ENCODE assay signal across 8 mouse cellular contexts in genomic region chrX:168794974-168795858, GRCm38 (mm10). TPM values are rescaled to one million over a fixed set of nuclear protein-coding genes. Genes with fewer than 3 reads are reported as not detected.
A peak's percentile ranks its signal among the peaks of the same experiment; 100 is the strongest.
DNase-seq lines count a peak whose midpoint lies in the region; ATAC-seq and TF ChIP-seq lines count a peak whose summit lies in the region.

Arhgap6 (plus strand) TSS chrX:168795099.

- TF ChIP-seq CTCF in E14TG2a.4 (conservative IDR thresholded peaks at IDR 0.05; ENCODE audit: low read length), result no peak

- no peak within 1 kb of the TSS; the same call in 1 of the 2 replicates for H3K9ac ChIP-seq in forebrain, embryonic 15.5 days (replicated peaks)
- H3K9ac ChIP-seq in limb, embryonic 12.5 days (replicated peaks), result peak within 1 kb of the TSS; percentile 55

- no peaks in the 10 kb centered on the region for H3K36me3 ChIP-seq in E14TG2a.4 (ENCODE audit: insufficient read depth, low read length)
- H3K36me3 ChIP-seq in forebrain, embryonic 15.5 days, result no peaks in the 10 kb centered on the region
- H3K36me3 ChIP-seq in limb, embryonic 12.5 days, result no peaks in the 10 kb centered on the region

- 15% methylated on average over 42 of the region's 48 CpGs for WGBS in forebrain, embryonic 15.5 days
- WGBS in limb, embryonic 12.5 days, result 16% methylated on average over 44 of the region's 48 CpGs

- peak; percentile 5 to 19 for DNase-seq in adrenal gland, adult 18-20 months (ENCODE audit: low spot score in 2 of 2)
- peak; percentile 26 to 34 for DNase-seq in heart, postnatal 36 days
- DNase-seq in mesoderm, embryonic 11.5 days (ENCODE audit: low read depth, low spot score), result peak; percentile 30
- DNase-seq in urinary bladder, adult 2 months (ENCODE audit: low spot score), result peak; percentile 25
- DNase-seq in right cerebral cortex, postnatal 36 days (ENCODE audit: low spot score in 2 of 2), result no peak

- H3K4me1 ChIP-seq in E14TG2a.4 (replicated peaks; ENCODE audit: low read depth, low read length), result no peaks in the 10 kb centered on the region
- H3K4me1 ChIP-seq in forebrain, embryonic 15.5 days, result peaks cover 4% of the 10 kb centered on the region; the same call in 1 of the 2 replicates
- H3K4me1 ChIP-seq in limb, embryonic 12.5 days (replicated peaks), result no peaks in the 10 kb centered on the region

- ATAC-seq in forebrain, embryonic 15.5 days (replicated peaks), result peak; percentile 68
- ATAC-seq in limb, embryonic 12.5 days (ENCODE audit: insufficient number of reproducible peaks, insufficient read depth, low FRiP score, low TSS enrichment, low read depth), result peak; percentile 71

- H3K9me3 ChIP-seq in E14TG2a.4 (ENCODE audit: low read length), result no peaks in the 10 kb centered on the region
- no peaks in the 10 kb centered on the region for H3K9me3 ChIP-seq in forebrain, embryonic 15.5 days
- H3K9me3 ChIP-seq in limb, embryonic 12.5 days, result no peaks in the 10 kb centered on the region

- H3K27ac ChIP-seq in forebrain, embryonic 15.5 days (replicated peaks), result no peak within 1 kb of the TSS
- no peak within 1 kb of the TSS for H3K27ac ChIP-seq in limb, embryonic 12.5 days

- intact Hi-C loops in heart, postnatal 36 days (cut with DNase I), result loop anchor here (5.0 kb wide), 2 partner anchors 123 to 137 kb away; partner anchors contain the start of gene Msl3

- peaks cover 23% of the 10 kb centered on the region for H3K27me3 ChIP-seq in E14TG2a.4 (ENCODE audit: insufficient read depth, low read length)
- peaks cover 21% of the 10 kb centered on the region for H3K27me3 ChIP-seq in forebrain, embryonic 15.5 days
- H3K27me3 ChIP-seq in limb, embryonic 12.5 days, result peaks cover 54% of the 10 kb centered on the region

- peak within 1 kb of the TSS; percentile 85 for H3K4me2 ChIP-seq in forebrain, embryonic 15.5 days (replicated peaks)
- H3K4me2 ChIP-seq in limb, embryonic 12.5 days, result peak within 1 kb of the TSS; percentile 76

- peak within 1 kb of the TSS; percentile 63 for H3K4me3 ChIP-seq in E14TG2a.4 (replicated peaks; ENCODE audit: low read length)
- H3K4me3 ChIP-seq in forebrain, embryonic 15.5 days, result peak within 1 kb of the TSS; percentile 43
- peak within 1 kb of the TSS; percentile 46 for H3K4me3 ChIP-seq in limb, embryonic 12.5 days (replicated peaks)

RNA-seq across cellular contexts. Expression of gene Arhgap6, which starts in this region (rescaled TPM):
- total RNA-seq in adrenal gland, adult 18-20 months (2021), result 1 to 10 TPM; 1.7 to 2.6 TPM
- polyA plus RNA-seq in forebrain, embryonic 15.5 days (2015; fragmentation: Nextera tagmentation; extraction: Ambion mirVana), result 0.46 and 0.59 TPM in 2 replicates
- total RNA-seq in heart, postnatal 36 days (2021), result 1 to 10 TPM; 3.2 to 3.3 TPM
- polyA plus RNA-seq in limb, embryonic 12.5 days (2016; fragmentation: Nextera tagmentation; extraction: Ambion mirVana), result 1.3 and 1.8 TPM in 2 replicates
- polyA plus RNA-seq in urinary bladder, adult 2 months (2012; rRNA removed), result 8.7 and 11.2 TPM in 2 replicates

Comparison
In these comparisons a context has a peak if more than half of its experiments do, and no peak if none do; other contexts are left out.
1. Peak in ATAC-seq, H3K4me3 ChIP-seq and H3K4me2 ChIP-seq in forebrain, embryonic 15.5 days; RNA of the gene not detected or under 1 TPM.
2. DNase-seq: peak in adrenal gland, adult 18-20 months (2 of 2), heart, postnatal 36 days (2 of 2), mesoderm, embryonic 11.5 days (single experiment) and urinary bladder, adult 2 months (single experiment); none in right cerebral cortex, postnatal 36 days (0 of 2).
3. Peak in every context shown above with its lines, with median percentiles within 50 percentile points of each other: H3K4me3 ChIP-seq.